Mouse (Mus musculus) lung, adult 2 months (tissue): ENCODE results near the gene Vwa8.

Experiments used
- CTCF ChIP-seq: fragments of 200-500 bp; IDR thresholded peaks from 2 replicates; pipeline ENCODE4 v1.5.1; 2011; ENCODE audit warnings: mild to moderate bottlenecking, low read length, control low read depth; ENCODE audit not compliant: insufficient read depth
- POLR2A ChIP-seq: fragments of 200-500 bp; IDR thresholded peaks from 2 replicates; pipeline ENCODE4 v1.6.1; 2011; ENCODE audit warnings: low read depth, mild to moderate bottlenecking, control low read depth, low read length, borderline replicate concordance; ENCODE audit errors: extremely low read depth

GRCm38 (mm10) chr14:79156526-79157411 is 307.9 kb downstream of the Vwa8 start:
- TF ChIP-seq CTCF (no peak), POLR2A (no peak)
